Mouse (Mus musculus): ENCODE data around the gene Antxr2.

DNA sequence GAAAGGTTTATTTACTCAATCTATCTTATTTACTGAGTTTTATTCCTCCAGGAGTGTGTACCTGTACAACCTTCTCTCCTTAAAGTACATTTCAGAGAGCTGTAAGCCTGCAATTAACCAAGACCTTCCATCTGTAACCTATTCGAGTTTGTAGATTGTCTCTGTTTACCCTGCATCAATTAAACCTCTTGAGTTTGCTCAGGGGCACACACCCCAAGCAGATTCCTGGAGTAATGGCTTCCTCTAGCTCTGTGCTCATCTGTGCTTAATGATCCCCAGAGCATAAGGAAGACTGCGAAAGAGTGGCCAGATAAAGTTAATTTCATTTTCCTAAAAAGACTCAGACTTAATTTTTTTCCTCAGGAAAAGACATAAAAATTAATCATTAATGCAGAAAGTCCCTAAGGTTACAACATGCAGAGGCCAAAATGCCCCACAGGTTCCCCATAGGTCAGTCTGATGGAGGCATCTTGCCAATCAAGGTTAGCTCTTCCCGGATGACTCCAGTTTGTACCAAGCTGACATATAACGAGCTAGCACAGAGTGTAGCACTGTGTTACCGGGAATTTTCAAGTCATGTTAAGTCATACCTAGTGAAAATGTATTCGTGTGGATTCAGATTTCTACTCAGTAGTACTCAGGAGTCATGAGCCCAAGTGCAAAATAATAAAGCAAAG lies 34.2 kb downstream of the Antxr2 start:
- TF ChIP-seq MYOD1 (IDR thresholded peaks at IDR 0.05; ENCODE audit: control insufficient read depth in 1 of 3, insufficient read length in 2 of 3, low read depth in 2 of 3), result no peak
- TF ChIP-seq POLR2A (IDR thresholded peaks at IDR 0.05; ENCODE audit: insufficient read length, low read depth), result no peak
